Mouse (Mus musculus) forebrain, embryonic 11.5 days (tissue): ENCODE data around the gene Stau1. TPM values are rescaled to one million over a fixed set of nuclear protein-coding genes. Genes with fewer than 3 reads are reported as not detected.

Source experiments
- ATAC-seq: fragments of 200-750 bp; cut with Nextera tagmentation; replicated peaks from 2 replicates; pipeline ENCODE4 v1.8.0; 2017; ENCODE audit warnings: moderate TSS enrichment; ENCODE audit not compliant: low FRiP score
- DNase-seq: peaks from one replicate; pipeline ENCODE4 v3.0.0-alpha.2; 2017; ENCODE audit warnings: low spot score
- H3K27ac ChIP-seq: fragments of 300-500 bp; sonication (generic); 2 replicates; pipeline ENCODE4 v1.5.1; 2014; ENCODE audit warnings: low read depth, low read length
- H3K27me3 ChIP-seq: fragments of 300-500 bp; sonication (generic); 2 replicates; pipeline ENCODE4 v1.6.1; 2014; ENCODE audit warnings: mild to moderate bottlenecking, low read length, mixed read lengths; ENCODE audit not compliant: control insufficient read depth, insufficient read depth
- H3K36me3 ChIP-seq: fragments of 300-500 bp; sonication (generic); 2 replicates; pipeline ENCODE4 v1.6.1; 2014; ENCODE audit warnings: mild to moderate bottlenecking, low read length, moderate library complexity, mixed read lengths; ENCODE audit not compliant: control insufficient read depth, insufficient read depth
- H3K4me1 ChIP-seq: fragments of 300-500 bp; sonication (generic); replicated peaks from 2 replicates; pipeline ENCODE4 v1.6.1; 2014; ENCODE audit warnings: low read length, mixed read lengths; ENCODE audit not compliant: control insufficient read depth, insufficient read depth
- H3K4me2 ChIP-seq: fragments of 300-500 bp; sonication (generic); 2 replicates; pipeline ENCODE4 v1.6.1; 2014; ENCODE audit warnings: low read depth, mild to moderate bottlenecking, low read length, moderate library complexity, mixed read lengths; ENCODE audit not compliant: severe bottlenecking
- H3K4me3 ChIP-seq: fragments of 300-500 bp; sonication (generic); 2 replicates; pipeline ENCODE4 v1.5.1; 2014; ENCODE audit warnings: low read depth, low read length
- H3K9ac ChIP-seq: fragments of 300-500 bp; sonication (generic); 2 replicates; pipeline ENCODE4 v1.6.1; 2014; ENCODE audit warnings: low read length
- H3K9me3 ChIP-seq: fragments of 300-500 bp; sonication (generic); 2 replicates; pipeline ENCODE4 v1.6.1; 2016; ENCODE audit warnings: low read length, mixed read lengths; ENCODE audit not compliant: control insufficient read depth
- WGBS: fragments of 180-500 bp; shearing (Covaris S2); extraction: QIAGEN DNeasy Blood & Tissue Kit; methylation state at CpG from one replicate; pipeline ENCODE4 v1.1.7; 2014; 5-methylcytosine and 5-hydroxymethylcytosine counted together
- polyA plus RNA-seq: library from polyadenylated mRNA; unstranded; fragments of >200 nt; fragmentation: Nextera tagmentation; extraction: Ambion mirVana; gene quantifications from 2 replicates; pipeline ENCODE4 v1.2.1, GENCODE M21; 2014

The Stau1 gene
- polyA plus RNA-seq: 100 and 105 TPM in 2 replicates

- Histone ChIP-seq H3K36me3 (no peaks in the 10 kb centered on the region), H3K9ac (peak within 1 kb of the TSS; percentile 96), H3K4me3 (peak within 1 kb of the TSS; percentile 98), H3K9me3 (no peaks in the 10 kb centered on the region), H3K4me2 (peak within 1 kb of the TSS; percentile 70), H3K4me1 (no peaks in the 10 kb centered on the region; the same call in 1 of the 2 replicates), H3K27ac (peak within 1 kb of the TSS; percentile 92), H3K27me3 (no peaks in the 10 kb centered on the region)
- peak; percentile 99 for DNase-seq
- ATAC-seq: peak; percentile 99
- WGBS: under 1% methylated on average over 78 of the region's 88 CpGs
Measured at GRCm38 (mm10) chr2:166995796-166996532, at the start of gene Stau1. Gene Stau1, minus strand, starts transcription at chr2:166996299.

GRCm38 (mm10) chr2:167043400-167044121, 47.5 kb upstream of the Stau1 start:
- DNase-seq: no peak
- Histone ChIP-seq H3K27ac (0 out of 2 replicates have a peak overlapping the region, but pooled peaks have one; percentile 25), H3K4me1 (no peaks in the 10 kb centered on the region), H3K27me3 (no peaks in the 10 kb centered on the region), H3K4me2 (no peak overlapping the region), H3K9me3 (no peaks in the 10 kb centered on the region), H3K36me3 (peaks cover 20% of the 10 kb centered on the region), H3K9ac (no peak overlapping the region), H3K4me3 (no peak overlapping the region)
- ATAC-seq: no peak
- WGBS: 92% methylated on average over 12 of the region's 12 CpGs

- H3K27me3 ChIP-seq: no peaks in the 10 kb centered on the region
- no peak for DNase-seq
- no peaks in the 10 kb centered on the region for H3K9me3 ChIP-seq
- no peak overlapping the region for H3K4me3 ChIP-seq
- H3K27ac ChIP-seq: no peak overlapping the region
- peaks cover 17% of the 10 kb centered on the region for H3K36me3 ChIP-seq
- no peak overlapping the region for H3K4me2 ChIP-seq
- no peak for ATAC-seq
- H3K9ac ChIP-seq: no peak overlapping the region
- 91% methylated on average over 8 of the region's 8 CpGs for WGBS
- no peaks in the 10 kb centered on the region for H3K4me1 ChIP-seq
Measured at GRCm38 (mm10) chr2:167039386-167039785, 43.3 kb upstream of the Stau1 start.

- ATAC-seq: no peak
- H3K36me3 ChIP-seq: peaks cover 19% of the 10 kb centered on the region
Measured at GRCm38 (mm10) chr2:167038716-167039115, 42.6 kb upstream of the Stau1 start.

GRCm38 (mm10) chr2:167038297-167038696, 42.2 kb upstream of the Stau1 start:
- Histone ChIP-seq H3K9me3 (no peaks in the 10 kb centered on the region), H3K4me1 (no peaks in the 10 kb centered on the region), H3K36me3 (peaks cover 22% of the 10 kb centered on the region), H3K27ac (no peak overlapping the region), H3K4me3 (no peak overlapping the region), H3K4me2 (no peak overlapping the region), H3K27me3 (no peaks in the 10 kb centered on the region), H3K9ac (no peak overlapping the region)
- ATAC-seq (no peak), DNase-seq (no peak)
- 95% methylated on average over 6 of the region's 6 CpGs for WGBS

More at GRCm38 (mm10) chr2:167038716-167039115, 42.6 kb upstream of the Stau1 start:
- Histone ChIP-seq H3K9ac (no peak overlapping the region), H3K27me3 (no peaks in the 10 kb centered on the region), H3K4me1 (no peaks in the 10 kb centered on the region), H3K4me3 (no peak overlapping the region), H3K9me3 (no peaks in the 10 kb centered on the region), H3K27ac (no peak overlapping the region), H3K4me2 (no peak overlapping the region)
- 93% methylated on average over 7 of the region's 7 CpGs for WGBS
- DNase-seq: no peak

GRCm38 (mm10) chr2:167037710-167038109, 41.6 kb upstream of the Stau1 start:
- no peak for ATAC-seq
- 95% methylated on average over 12 of the region's 12 CpGs for WGBS
- Histone ChIP-seq H3K27ac (no peak overlapping the region), H3K9ac (no peak overlapping the region), H3K4me2 (no peak overlapping the region), H3K9me3 (no peaks in the 10 kb centered on the region), H3K36me3 (peaks cover 22% of the 10 kb centered on the region), H3K27me3 (no peaks in the 10 kb centered on the region), H3K4me1 (no peaks in the 10 kb centered on the region), H3K4me3 (no peak overlapping the region)
- no peak for DNase-seq

- WGBS: 95% methylated on average over 4 of the region's 4 CpGs
- H3K9ac ChIP-seq: no peak overlapping the region
- H3K27me3 ChIP-seq: no peaks in the 10 kb centered on the region
- DNase-seq (no peak), ATAC-seq (no peak)
- H3K4me3 ChIP-seq: no peak overlapping the region
- H3K4me1 ChIP-seq: no peaks in the 10 kb centered on the region
- no peak overlapping the region for H3K27ac ChIP-seq
- H3K36me3 ChIP-seq: peaks cover 39% of the 10 kb centered on the region
- no peak overlapping the region for H3K4me2 ChIP-seq
- no peaks in the 10 kb centered on the region for H3K9me3 ChIP-seq
Measured at GRCm38 (mm10) chr2:167030507-167030906, 34.4 kb upstream of the Stau1 start.

GRCm38 (mm10) chr2:167028553-167028952, 32.5 kb upstream of the Stau1 start:
- no peak for ATAC-seq

More at GRCm38 (mm10) chr2:167028553-167028952, 32.5 kb upstream of the Stau1 start:
- no peak overlapping the region for H3K27ac ChIP-seq
- no peak overlapping the region for H3K9ac ChIP-seq
- H3K27me3 ChIP-seq: no peaks in the 10 kb centered on the region
- no peak overlapping the region for H3K4me2 ChIP-seq
- 93% methylated on average over 7 of the region's 7 CpGs for WGBS
- no peaks in the 10 kb centered on the region for H3K9me3 ChIP-seq
- no peak overlapping the region for H3K4me3 ChIP-seq
- H3K4me1 ChIP-seq: no peaks in the 10 kb centered on the region
- no peak for DNase-seq
- peaks cover 32% of the 10 kb centered on the region for H3K36me3 ChIP-seq
